Mouse (Mus musculus) erythroblast, embryonic 14.5 days (primary cell): ENCODE measurements around the gene Rmdn3. TPM values are rescaled to one million over a fixed set of nuclear protein-coding genes. Genes with fewer than 3 reads are reported as not detected.
A peak's percentile ranks its signal among the peaks of the same experiment; 100 is the strongest.

Source experiments
- H3K27me3 ChIP-seq: 2 replicates; pipeline ENCODE4 v1.6.1; 2012; ENCODE audit warnings: inconsistent platforms; ENCODE audit not compliant: control insufficient read depth
- H3K36me3 ChIP-seq: 2 replicates; pipeline ENCODE4 v1.6.1; 2012; ENCODE audit warnings: mild to moderate bottlenecking, inconsistent platforms; ENCODE audit not compliant: control insufficient read depth
- H3K4me1 ChIP-seq: 2 replicates; pipeline ENCODE4 v1.6.1; 2012; ENCODE audit warnings: inconsistent platforms; ENCODE audit not compliant: control insufficient read depth
- H3K4me3 ChIP-seq: replicated peaks from 2 replicates; pipeline ENCODE3; 2012; ENCODE audit warnings: moderate library complexity, mild to moderate bottlenecking, inconsistent platforms
- H3K9me3 ChIP-seq: 2 replicates; pipeline ENCODE4 v1.6.1; 2012; ENCODE audit warnings: low read length, inconsistent platforms, mixed read lengths; ENCODE audit not compliant: control insufficient read depth
- GATA1 ChIP-seq: IDR thresholded peaks from 2 replicates; pipeline ENCODE4 v1.6.1; 2012; ENCODE audit warnings: low read length, inconsistent platforms, mixed read lengths
- TAL1 ChIP-seq: IDR thresholded peaks from 3 replicates; pipeline ENCODE4 v1.6.1; 2012; ENCODE audit warnings: low read length, inconsistent platforms, mixed read lengths
- polyA plus RNA-seq: library from polyadenylated mRNA; stranded (reverse); fragments of >175 nt; gene quantifications from 2 replicates; pipeline ENCODE4 v1.2.3, GENCODE M21; 2012

The Rmdn3 gene
- polyA plus RNA-seq, 1 experiment: 6.3 TPM

DNA sequence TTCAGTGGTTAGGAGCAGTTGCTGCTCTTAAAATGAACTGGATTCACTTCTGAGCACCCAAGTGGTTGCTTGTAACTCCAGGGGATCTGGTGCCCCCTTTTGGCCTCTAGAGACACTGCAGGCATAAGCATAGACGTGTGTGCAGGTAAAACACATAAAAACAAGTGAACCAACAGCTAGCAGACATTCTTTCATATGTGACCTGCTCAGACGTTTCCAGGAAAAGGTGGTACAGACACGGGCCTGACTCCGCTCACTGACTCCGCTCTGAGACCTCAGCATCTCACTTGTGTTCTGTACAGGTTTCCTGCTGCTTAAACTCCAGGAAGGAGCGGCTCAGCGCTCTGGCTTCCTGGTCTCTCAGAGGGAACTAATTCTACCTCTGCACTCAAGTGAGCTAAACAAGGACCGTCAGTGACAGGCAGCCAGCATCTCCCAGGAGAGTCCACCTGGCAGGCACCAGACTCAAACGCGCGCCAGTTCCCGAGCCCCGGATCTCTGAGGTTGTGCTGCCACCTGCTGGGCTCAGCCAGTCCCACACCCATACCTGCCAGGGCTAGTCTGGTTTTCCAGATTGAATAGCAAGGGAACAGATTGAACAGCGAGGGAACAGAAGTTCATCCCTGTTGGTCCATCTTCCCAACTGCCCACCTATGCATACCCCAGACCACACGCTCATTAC lies 32.3 kb upstream of the Rmdn3 start:
- peak overlapping the region; percentile 59 for H3K4me3 ChIP-seq
- peaks cover 13% of the 10 kb centered on the region for H3K36me3 ChIP-seq
- no peaks in the 10 kb centered on the region for H3K27me3 ChIP-seq
- peaks cover 13% of the 10 kb centered on the region for H3K4me1 ChIP-seq
- TF ChIP-seq TAL1 (no peak), GATA1 (no peak)
- H3K9me3 ChIP-seq: no peaks in the 10 kb centered on the region

DNA sequence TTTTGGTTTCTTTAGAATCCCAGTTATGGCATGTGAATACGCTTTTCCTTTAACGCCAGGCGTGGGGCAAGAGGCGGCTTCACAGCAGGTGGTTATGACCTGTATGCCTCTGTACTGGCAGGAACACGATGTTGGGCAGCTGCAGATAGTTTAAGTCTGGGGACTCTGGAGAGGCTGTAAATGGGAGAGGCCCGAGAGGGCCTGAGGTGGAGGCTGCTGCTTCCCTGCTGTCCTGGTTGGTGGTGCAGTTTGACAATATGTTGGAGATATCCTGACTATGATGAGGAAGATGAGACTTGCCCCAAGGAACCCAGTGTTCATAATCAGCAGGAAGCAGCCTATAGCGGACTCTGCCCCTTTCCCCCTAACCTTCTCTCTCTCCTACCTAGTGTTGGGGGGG lies 26.1 kb upstream of the Rmdn3 start:
- Histone ChIP-seq H3K4me1 (no peaks in the 10 kb centered on the region), H3K9me3 (no peaks in the 10 kb centered on the region), H3K36me3 (peaks cover 50% of the 10 kb centered on the region), H3K4me3 (no peak overlapping the region), H3K27me3 (no peaks in the 10 kb centered on the region)
- TF ChIP-seq TAL1: no peak
- no peak for TF ChIP-seq GATA1

DNA sequence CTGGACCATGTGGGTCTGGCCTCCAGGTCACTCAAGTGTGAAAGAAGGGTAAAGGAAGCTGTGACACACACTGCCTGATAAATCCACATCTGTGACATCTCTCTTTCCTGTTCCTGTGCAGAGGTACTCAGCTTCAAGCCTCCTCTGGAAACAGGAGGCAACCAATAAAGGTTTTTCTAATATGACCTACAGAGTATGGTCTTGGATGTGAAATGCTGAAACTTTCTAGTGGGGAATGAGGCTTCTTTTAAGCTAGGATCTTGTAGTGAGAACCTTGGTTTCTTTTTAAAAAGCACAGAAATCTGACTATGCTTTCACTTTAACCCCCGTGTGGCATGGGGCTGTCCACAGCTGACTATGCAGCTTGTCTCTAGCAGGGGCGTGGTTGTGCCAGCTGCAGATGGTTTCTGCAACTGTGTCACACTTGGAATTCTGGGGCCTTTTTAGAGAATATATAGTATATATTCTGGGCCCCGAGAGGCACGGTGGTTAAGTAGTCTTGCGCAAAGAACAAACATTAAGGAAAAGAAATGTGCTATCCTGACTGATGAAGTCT lies 20.6 kb upstream of the Rmdn3 start:
- Histone ChIP-seq H3K36me3 (peaks cover 23% of the 10 kb centered on the region), H3K4me3 (no peak overlapping the region), H3K9me3 (no peaks in the 10 kb centered on the region), H3K27me3 (no peaks in the 10 kb centered on the region), H3K4me1 (peaks cover 20% of the 10 kb centered on the region)
- no peak for TF ChIP-seq TAL1
- no peak for TF ChIP-seq GATA1

DNA sequence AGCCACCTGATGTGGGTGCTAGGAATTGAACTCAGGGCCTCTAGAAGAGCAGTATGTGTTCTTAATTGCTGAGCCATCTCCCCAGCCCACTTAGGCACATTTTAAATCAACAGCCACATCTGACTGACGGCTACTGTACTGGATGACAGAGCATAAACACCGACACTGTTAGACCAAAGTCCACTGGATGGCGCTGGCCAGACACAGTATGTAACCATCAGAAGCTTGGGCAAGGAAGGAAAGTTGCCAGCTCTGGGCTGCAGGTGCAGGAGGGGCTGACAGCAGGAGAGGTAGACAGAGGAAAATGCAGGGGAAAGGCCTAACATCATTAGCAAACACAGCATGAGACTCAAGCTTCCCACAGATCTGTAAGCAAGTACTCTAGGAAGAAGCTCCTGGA lies 19.9 kb upstream of the Rmdn3 start:
- Histone ChIP-seq H3K27me3 (no peaks in the 10 kb centered on the region), H3K4me1 (peaks cover 25% of the 10 kb centered on the region), H3K9me3 (no peaks in the 10 kb centered on the region), H3K36me3 (peaks cover 28% of the 10 kb centered on the region), H3K4me3 (no peak overlapping the region)
- TF ChIP-seq GATA1 (no peak), TAL1 (no peak)

DNA sequence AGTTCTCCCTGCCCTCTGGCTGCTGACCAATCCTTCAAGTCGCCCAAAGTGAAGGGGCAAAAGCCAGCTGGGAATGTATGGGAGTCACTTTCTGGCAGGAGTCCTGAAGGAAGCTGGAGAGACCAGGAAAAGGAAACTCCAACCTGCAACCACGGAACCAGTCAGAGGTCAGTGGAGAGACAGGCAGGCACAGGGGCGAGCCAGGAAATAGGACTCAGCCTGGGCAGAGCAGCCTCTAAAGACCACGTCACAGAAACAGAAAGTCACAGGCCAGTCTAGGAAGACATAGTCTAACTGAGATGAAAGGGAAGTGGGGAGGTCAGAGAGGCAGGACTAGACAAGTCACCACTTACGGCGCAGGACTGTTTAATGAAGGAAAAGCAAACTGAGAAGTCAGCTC lies 18.8 kb upstream of the Rmdn3 start:
- Histone ChIP-seq H3K4me1 (peaks cover 25% of the 10 kb centered on the region), H3K36me3 (peaks cover 28% of the 10 kb centered on the region), H3K9me3 (no peaks in the 10 kb centered on the region), H3K4me3 (no peak overlapping the region), H3K27me3 (no peaks in the 10 kb centered on the region; the same call in 1 of the 2 replicates)
- TF ChIP-seq GATA1 (no peak), TAL1 (no peak)

DNA sequence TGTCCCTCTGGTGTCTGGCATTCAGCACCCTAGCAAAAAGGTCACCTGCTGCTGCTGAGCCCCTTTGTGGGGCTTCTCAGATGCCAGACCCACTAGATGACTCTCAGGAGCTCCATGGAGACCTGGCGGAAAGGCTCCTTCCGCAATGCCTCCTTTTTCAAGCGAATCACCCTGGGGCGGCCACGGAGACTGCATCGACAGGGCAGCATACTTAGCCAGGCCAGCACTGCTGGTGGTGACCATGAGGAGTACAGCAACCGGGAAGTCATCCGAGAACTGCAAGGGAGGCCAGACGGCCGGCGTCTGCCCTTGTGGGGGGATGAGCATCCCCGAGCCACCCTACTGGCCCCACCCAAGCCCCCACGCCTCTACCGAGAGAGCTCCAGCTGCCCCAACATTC lies 18.0 kb upstream of the Rmdn3 start:
- H3K9me3 ChIP-seq: no peaks in the 10 kb centered on the region
- no peak for TF ChIP-seq GATA1
- no peak for TF ChIP-seq TAL1
- peaks cover 25% of the 10 kb centered on the region for H3K4me1 ChIP-seq
- H3K36me3 ChIP-seq: peaks cover 21% of the 10 kb centered on the region
- no peak overlapping the region for H3K4me3 ChIP-seq
- peaks cover 2% of the 10 kb centered on the region for H3K27me3 ChIP-seq

DNA sequence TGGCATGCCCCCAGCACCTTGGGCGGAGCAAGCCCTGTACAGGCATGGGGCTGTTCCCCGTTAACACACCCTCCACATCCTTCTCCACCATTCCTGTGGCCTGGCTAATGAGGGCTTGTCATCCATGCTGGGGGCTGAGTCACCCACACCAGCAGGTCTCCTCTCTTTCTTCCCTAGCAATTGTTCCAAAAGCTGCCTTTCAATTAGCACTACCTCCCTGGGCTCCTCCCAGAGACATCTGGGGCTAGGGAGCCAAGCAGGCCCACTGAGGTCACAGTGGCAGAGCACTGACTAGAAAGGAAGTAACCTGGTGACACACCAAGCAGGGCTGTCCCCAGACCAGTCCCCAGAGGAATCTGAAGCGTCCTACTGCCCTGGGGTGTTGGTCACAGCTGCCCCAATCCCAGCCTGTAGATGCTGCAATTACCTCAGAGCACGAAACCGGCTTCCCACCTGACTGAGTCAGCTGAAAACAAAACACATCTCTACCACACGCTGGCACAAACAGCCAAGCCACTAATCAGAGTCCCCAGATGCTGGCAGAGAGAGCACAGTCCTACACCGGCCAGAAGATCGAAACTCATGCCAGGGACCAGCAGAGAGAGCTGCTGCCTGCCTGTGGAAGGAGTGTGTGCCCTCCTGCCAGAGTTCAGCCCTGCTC lies 17.3 kb upstream of the Rmdn3 start, which contains the start of gene Gm14137:
Gene Gm14137 (plus strand): TSS at position 519 of the 661 bp plus-strand sequence.
- TF ChIP-seq TAL1: no peak
- TF ChIP-seq GATA1: no peak
- H3K36me3 ChIP-seq: peaks cover 14% of the 10 kb centered on the region
- H3K4me3 ChIP-seq: no peak within 1 kb of the TSS
- no peaks in the 10 kb centered on the region for H3K9me3 ChIP-seq
- H3K4me1 ChIP-seq: peaks cover 25% of the 10 kb centered on the region
- peaks cover 10% of the 10 kb centered on the region for H3K27me3 ChIP-seq

DNA sequence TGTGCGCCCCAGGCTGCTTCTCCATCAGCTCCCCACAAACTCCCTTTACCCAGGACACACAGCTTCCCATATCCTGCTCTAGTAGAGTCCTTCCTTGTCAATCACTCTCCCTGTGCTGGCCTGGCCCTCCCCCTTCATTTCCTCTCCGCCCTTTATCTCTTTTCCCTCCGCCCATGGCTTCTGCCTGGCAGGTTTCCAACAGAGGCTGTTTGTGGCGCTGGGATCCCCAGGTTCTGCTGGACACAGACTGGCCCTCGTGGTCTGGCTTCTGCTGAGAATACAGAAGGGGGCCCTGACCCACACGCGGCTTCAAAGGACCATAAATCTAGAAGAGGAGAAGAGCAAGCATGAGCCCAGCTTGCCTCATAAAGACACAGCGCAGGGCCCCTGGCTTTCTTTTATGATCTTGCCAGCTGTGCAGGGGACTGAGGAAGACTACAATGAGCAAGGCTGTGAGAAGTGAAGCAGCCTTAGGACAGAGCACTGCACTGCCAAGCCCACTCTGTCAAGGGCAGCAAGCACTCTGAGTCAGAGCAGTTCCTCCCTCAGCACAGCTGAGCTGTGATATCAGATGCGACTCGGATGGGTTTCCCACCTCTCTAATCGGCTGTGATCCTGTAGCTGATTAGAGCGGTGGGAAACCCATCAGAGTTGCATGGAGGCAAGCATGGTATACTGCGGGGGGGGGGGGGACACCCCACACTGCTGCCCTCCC lies 16.2 kb upstream of the Rmdn3 start:
- H3K4me3 ChIP-seq: no peak overlapping the region
- H3K9me3 ChIP-seq: no peaks in the 10 kb centered on the region
- peaks cover 7% of the 10 kb centered on the region for H3K36me3 ChIP-seq
- H3K4me1 ChIP-seq: peaks cover 26% of the 10 kb centered on the region
- TF ChIP-seq GATA1: no peak
- no peak for TF ChIP-seq TAL1
- peaks cover 20% of the 10 kb centered on the region for H3K27me3 ChIP-seq

DNA sequence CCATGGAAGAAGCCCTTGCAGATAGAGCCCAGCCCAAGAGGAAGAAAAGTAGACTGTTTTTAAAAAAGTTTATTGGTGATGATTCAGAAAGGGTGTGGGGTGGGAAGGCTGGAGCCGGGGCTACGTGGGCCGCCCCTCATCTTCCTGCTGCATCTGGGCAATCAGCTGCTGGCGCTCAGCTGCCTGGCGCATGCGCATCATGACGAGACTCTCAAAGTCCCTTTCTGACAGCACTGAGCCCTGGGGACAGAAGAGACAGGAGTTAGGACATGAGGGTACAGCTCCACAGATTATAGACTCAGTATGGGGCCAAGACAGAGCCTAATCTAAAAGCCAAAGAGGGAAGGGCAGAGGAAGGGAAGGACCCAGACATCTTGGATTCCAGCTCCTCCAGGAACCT lies 15.6 kb upstream of the Rmdn3 start:
- TF ChIP-seq GATA1 (no peak), TAL1 (no peak)
- Histone ChIP-seq H3K9me3 (peaks cover under 1% of the 10 kb centered on the region; the same call in 1 of the 2 replicates), H3K36me3 (peaks cover 6% of the 10 kb centered on the region), H3K4me1 (peaks cover 32% of the 10 kb centered on the region), H3K27me3 (peaks cover 26% of the 10 kb centered on the region), H3K4me3 (no peak overlapping the region)
